Mouse (Mus musculus): ENCODE measurements at regions not wholly inside any gene's neighbourhood (a gene's known extent, or its start where the extent isn't known, plus 50 kb on each side); places are given as distances from the start of the nearest gene placed in this dataset.

- TF ChIP-seq POLR2A (IDR thresholded peaks at IDR 0.05; ENCODE audit: control insufficient read depth, low read depth, low read length) (no peak), CTCF (IDR thresholded peaks at IDR 0.05; ENCODE audit: control insufficient read depth, insufficient read depth, insufficient replicate concordance, low read depth, low read length) (no peak)
Measured at GRCm38 (mm10) chr15:51536317-51536716, 2348.4 kb upstream of the Gm7489 start.

Measured in testis, adult 2 months (tissue).